Mouse (Mus musculus): ENCODE results near the gene Guca1b. TPM values are rescaled to one million over a fixed set of nuclear protein-coding genes. Genes with fewer than 3 reads are reported as not detected.

Guca1b gene
- polyA plus RNA-seq, 1 experiment from 2014 or later, result 0.30 TPM

GRCm38 (mm10) chr17:47424186-47424585 lies 39.0 kb downstream of the Guca1b start:
- Histone ChIP-seq H3K36me3 (ENCODE audit: control insufficient read depth, insufficient read depth, low read length) (no peaks in the 10 kb centered on the region), H3K4me3 (replicated peaks; ENCODE audit: low read depth, low read length) (no peak overlapping the region), H3K9ac (replicated peaks; ENCODE audit: low read length) (no peak overlapping the region), H3K4me1 (ENCODE audit: control insufficient read depth, insufficient read depth, low read length) (no peaks in the 10 kb centered on the region), H3K9me3 (ENCODE audit: control insufficient read depth, low read length) (no peaks in the 10 kb centered on the region), H3K27me3 (ENCODE audit: control insufficient read depth, insufficient read depth, low read length) (no peaks in the 10 kb centered on the region), H3K4me2 (ENCODE audit: low read length) (no peak overlapping the region), H3K27ac (replicated peaks; ENCODE audit: low read depth, low read length) (no peak overlapping the region)
- DNase-seq (no peak), ATAC-seq (ENCODE audit: low FRiP score, low TSS enrichment) (no peak)
- WGBS, result 77% methylated on average over 6 of the region's 6 CpGs

DNA sequence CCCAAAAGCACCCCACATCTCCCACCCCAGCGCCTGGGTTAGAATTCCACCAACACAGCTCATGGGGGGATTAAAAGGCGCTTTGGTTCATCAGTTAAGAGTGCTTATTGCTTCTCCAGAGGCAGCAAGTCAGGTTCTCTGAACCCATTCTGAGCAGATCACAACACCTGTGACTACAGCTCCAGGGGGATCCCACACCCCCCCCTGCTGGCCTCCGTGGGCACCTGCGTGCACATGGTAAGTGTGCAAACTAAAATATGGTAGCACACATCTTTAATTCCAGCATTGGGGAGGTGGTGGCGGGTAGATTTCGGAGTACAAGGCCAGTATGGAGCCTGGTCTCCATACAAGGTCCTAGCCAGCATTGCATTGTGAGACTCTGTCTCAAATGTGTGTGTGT lies 42.1 kb downstream of the Guca1b start:
- no peak overlapping the region for H3K4me3 ChIP-seq (replicated peaks; ENCODE audit: low read depth, low read length)
- H3K4me1 ChIP-seq (ENCODE audit: control insufficient read depth, insufficient read depth, low read length), result no peaks in the 10 kb centered on the region
- ATAC-seq (ENCODE audit: low FRiP score, low TSS enrichment) (no peak), DNase-seq (no peak)
- H3K9ac ChIP-seq (replicated peaks; ENCODE audit: low read length), result no peak overlapping the region
- no peaks in the 10 kb centered on the region for H3K9me3 ChIP-seq (ENCODE audit: control insufficient read depth, low read length)
- H3K27ac ChIP-seq (replicated peaks; ENCODE audit: low read depth, low read length), result no peak overlapping the region
- H3K27me3 ChIP-seq (ENCODE audit: control insufficient read depth, insufficient read depth, low read length), result no peaks in the 10 kb centered on the region
- 74% methylated on average over 6 of the region's 6 CpGs for WGBS
- no peak overlapping the region for H3K4me2 ChIP-seq (ENCODE audit: low read length)
- no peaks in the 10 kb centered on the region for H3K36me3 ChIP-seq (ENCODE audit: control insufficient read depth, insufficient read depth, low read length)

- peak overlapping the region; percentile 26 for H3K4me2 ChIP-seq (ENCODE audit: low read length)
- H3K4me3 ChIP-seq (replicated peaks; ENCODE audit: low read depth, low read length), result no peak overlapping the region
- no peaks in the 10 kb centered on the region for H3K9me3 ChIP-seq (ENCODE audit: control insufficient read depth, low read length)
- WGBS, result 4% methylated on average over 8 of the region's 8 CpGs
- no peak overlapping the region for H3K9ac ChIP-seq (replicated peaks; ENCODE audit: low read length)
- DNase-seq (peak; percentile 82), ATAC-seq (ENCODE audit: low FRiP score, low TSS enrichment) (no peak; the same call in 1 of the 2 replicates)
- no peaks in the 10 kb centered on the region for H3K27me3 ChIP-seq (ENCODE audit: control insufficient read depth, insufficient read depth, low read length)
- H3K4me1 ChIP-seq (ENCODE audit: control insufficient read depth, insufficient read depth, low read length), result no peaks in the 10 kb centered on the region
- H3K27ac ChIP-seq (replicated peaks; ENCODE audit: low read depth, low read length), result no peak overlapping the region
- no peaks in the 10 kb centered on the region for H3K36me3 ChIP-seq (ENCODE audit: control insufficient read depth, insufficient read depth, low read length)
These were observed 43.7 kb downstream of the Guca1b start for GRCm38 (mm10) chr17:47428831-47429304.

DNA sequence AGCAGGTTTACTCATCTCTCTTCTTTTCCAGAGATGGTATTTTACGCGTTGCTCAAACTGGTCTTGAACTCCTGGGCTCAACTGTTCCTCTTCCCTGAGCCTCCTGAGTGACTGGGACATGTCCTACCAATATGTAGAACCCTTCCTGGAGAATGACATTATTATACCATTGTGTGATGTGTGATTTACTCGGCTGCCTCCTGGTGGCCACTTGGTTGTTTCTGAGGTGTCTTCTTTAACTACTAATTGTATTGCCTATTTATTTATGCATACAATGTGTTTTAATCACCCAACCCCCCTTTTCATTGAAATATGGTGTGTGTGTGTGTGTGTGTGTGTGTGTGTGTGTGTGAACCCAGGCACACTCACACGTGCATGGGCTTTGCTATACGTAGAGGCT lies 45.6 kb downstream of the Guca1b start:
- Histone ChIP-seq H3K4me1 (ENCODE audit: control insufficient read depth, insufficient read depth, low read length) (no peaks in the 10 kb centered on the region), H3K27me3 (ENCODE audit: control insufficient read depth, insufficient read depth, low read length) (no peaks in the 10 kb centered on the region), H3K27ac (replicated peaks; ENCODE audit: low read depth, low read length) (no peak overlapping the region), H3K9me3 (ENCODE audit: control insufficient read depth, low read length) (no peaks in the 10 kb centered on the region), H3K4me2 (ENCODE audit: low read length) (no peak overlapping the region), H3K9ac (replicated peaks; ENCODE audit: low read length) (no peak overlapping the region), H3K4me3 (replicated peaks; ENCODE audit: low read depth, low read length) (no peak overlapping the region), H3K36me3 (ENCODE audit: control insufficient read depth, insufficient read depth, low read length) (no peaks in the 10 kb centered on the region)
- ATAC-seq (ENCODE audit: low FRiP score, low TSS enrichment), result no peak
- 72% methylated on average over 5 of the region's 5 CpGs for WGBS
- DNase-seq, result peak; percentile 39

DNA sequence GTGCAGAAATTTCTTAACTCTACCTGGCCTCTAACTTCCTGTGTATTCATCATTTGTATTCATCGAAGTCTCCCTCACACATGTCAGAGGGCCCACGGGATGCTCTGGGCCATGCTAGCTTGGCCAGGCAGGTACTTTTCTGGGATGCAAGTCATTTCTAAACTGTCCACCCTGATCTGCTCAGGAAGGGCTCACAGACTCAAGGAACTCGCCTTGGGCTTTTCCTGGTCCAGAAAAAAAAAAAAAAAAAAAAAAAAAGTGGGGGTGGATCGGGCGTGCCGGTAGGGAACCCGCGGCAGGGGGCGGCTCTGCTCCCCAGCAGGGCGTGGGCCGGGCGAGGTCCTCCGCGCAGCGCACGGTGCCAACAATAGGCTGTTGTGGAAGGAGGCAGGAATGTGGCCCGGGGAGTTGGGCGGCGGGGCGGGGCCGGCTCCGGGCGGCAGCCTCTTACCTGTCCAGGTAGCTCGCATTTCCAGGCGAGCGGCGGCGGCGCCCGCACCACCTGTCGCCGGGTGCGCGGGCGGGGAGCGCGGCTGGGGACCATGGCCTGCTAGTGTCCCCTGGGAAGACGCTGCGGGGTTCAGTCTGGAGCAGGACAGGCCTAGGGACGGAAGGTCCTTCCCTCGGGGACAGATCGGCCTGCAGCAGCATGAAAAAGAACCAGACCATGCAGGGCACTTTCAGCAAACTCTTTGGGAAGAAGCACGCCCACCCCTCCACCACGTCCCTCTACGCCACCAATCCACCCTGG lies 51.1 kb downstream of the Guca1b start, which contains the start of gene AI661453:
Gene AI661453 (plus strand): TSS at position 460 of the 751 bp plus-strand sequence.
- H3K9me3 ChIP-seq (ENCODE audit: control insufficient read depth, low read length), result no peaks in the 10 kb centered on the region
- no peak for ATAC-seq (ENCODE audit: low FRiP score, low TSS enrichment)
- H3K27ac ChIP-seq (replicated peaks; ENCODE audit: low read depth, low read length), result no peak within 1 kb of the TSS
- peak within 1 kb of the TSS; percentile 37 for H3K4me3 ChIP-seq (replicated peaks; ENCODE audit: low read depth, low read length)
- 1% methylated on average over 45 of the region's 45 CpGs for WGBS
- H3K4me1 ChIP-seq (ENCODE audit: control insufficient read depth, insufficient read depth, low read length), result 0 out of 2 replicates have a peak, but pooled peaks cover 14% of the 10 kb centered on the region
- peak within 1 kb of the TSS; percentile 67 for H3K4me2 ChIP-seq (ENCODE audit: low read length)
- H3K27me3 ChIP-seq (ENCODE audit: control insufficient read depth, insufficient read depth, low read length), result peaks cover 25% of the 10 kb centered on the region
- H3K9ac ChIP-seq (replicated peaks; ENCODE audit: low read length), result peak within 1 kb of the TSS; percentile 42
- no peak for DNase-seq
- H3K36me3 ChIP-seq (ENCODE audit: control insufficient read depth, insufficient read depth, low read length), result no peaks in the 10 kb centered on the region

DNA sequence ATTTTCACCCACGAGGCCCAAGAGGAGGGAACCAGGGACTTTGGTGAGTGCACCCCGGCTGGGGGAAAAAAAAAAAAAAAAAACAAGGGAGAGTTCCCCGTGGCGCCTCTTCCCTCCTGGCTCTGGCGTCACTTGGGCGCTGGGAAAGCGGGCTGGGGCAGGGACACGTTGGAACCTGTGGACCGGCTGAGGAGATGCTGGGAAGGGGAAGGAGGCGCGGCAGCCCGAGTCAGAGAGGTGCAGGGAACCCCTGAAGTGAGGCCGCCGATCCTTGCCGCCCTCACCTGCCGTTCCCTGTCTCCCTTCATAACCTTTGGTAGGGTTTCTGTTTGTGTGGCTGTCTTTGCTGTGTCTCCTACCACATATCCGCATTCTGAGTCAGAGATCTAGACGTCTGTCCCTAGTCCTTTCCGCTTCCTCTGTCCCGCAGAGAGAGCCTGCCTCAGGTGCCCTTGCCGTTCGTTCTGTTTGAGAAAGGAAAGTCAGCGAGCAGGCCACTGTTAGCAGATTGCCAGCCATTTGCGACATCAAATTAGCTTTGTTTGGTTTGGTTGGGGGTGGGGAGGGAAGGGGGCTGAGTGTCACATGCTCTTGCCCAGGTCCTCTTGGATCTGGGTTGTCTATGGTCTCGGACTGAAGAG lies 51.8 kb downstream of the Guca1b start, which contains the start of gene 1700001C19Rik:
Gene 1700001C19Rik (minus strand): TSS at position 470 of the 641 bp plus-strand sequence.
- peaks cover 25% of the 10 kb centered on the region for H3K27me3 ChIP-seq (ENCODE audit: control insufficient read depth, insufficient read depth, low read length)
- peak within 1 kb of the TSS; percentile 67 for H3K4me2 ChIP-seq (ENCODE audit: low read length)
- 4% methylated on average over 25 of the region's 25 CpGs for WGBS
- peak within 1 kb of the TSS; percentile 42 for H3K9ac ChIP-seq (replicated peaks; ENCODE audit: low read length)
- H3K4me1 ChIP-seq (ENCODE audit: control insufficient read depth, insufficient read depth, low read length), result 0 out of 2 replicates have a peak, but pooled peaks cover 14% of the 10 kb centered on the region
- H3K9me3 ChIP-seq (ENCODE audit: control insufficient read depth, low read length), result no peaks in the 10 kb centered on the region
- no peak for DNase-seq
- H3K27ac ChIP-seq (replicated peaks; ENCODE audit: low read depth, low read length), result no peak within 1 kb of the TSS
- peak within 1 kb of the TSS; percentile 37 for H3K4me3 ChIP-seq (replicated peaks; ENCODE audit: low read depth, low read length)
- no peaks in the 10 kb centered on the region for H3K36me3 ChIP-seq (ENCODE audit: control insufficient read depth, insufficient read depth, low read length)
- no peak for ATAC-seq (ENCODE audit: low FRiP score, low TSS enrichment)

GRCm38 (mm10) chr17:47438611-47439010 lies 53.4 kb downstream of the Guca1b start:
- Histone ChIP-seq H3K4me1 (ENCODE audit: control insufficient read depth, insufficient read depth, low read length) (0 out of 2 replicates have a peak, but pooled peaks cover 14% of the 10 kb centered on the region), H3K9me3 (ENCODE audit: control insufficient read depth, low read length) (no peaks in the 10 kb centered on the region), H3K9ac (replicated peaks; ENCODE audit: low read length) (no peak overlapping the region), H3K27me3 (ENCODE audit: control insufficient read depth, insufficient read depth, low read length) (peaks cover 25% of the 10 kb centered on the region), H3K4me3 (replicated peaks; ENCODE audit: low read depth, low read length) (no peak overlapping the region), H3K4me2 (ENCODE audit: low read length) (no peak overlapping the region), H3K27ac (replicated peaks; ENCODE audit: low read depth, low read length) (no peak overlapping the region), H3K36me3 (ENCODE audit: control insufficient read depth, insufficient read depth, low read length) (no peaks in the 10 kb centered on the region)
- DNase-seq (no peak), ATAC-seq (ENCODE audit: low FRiP score, low TSS enrichment) (no peak)
- 65% methylated on average over 6 of the region's 6 CpGs for WGBS

- H3K9ac ChIP-seq (replicated peaks; ENCODE audit: low read length), result no peak overlapping the region
- no peak overlapping the region for H3K4me2 ChIP-seq (ENCODE audit: low read length)
- WGBS, result 39% methylated on average over 9 of the region's 9 CpGs
- 0 out of 2 replicates have a peak, but pooled peaks cover 14% of the 10 kb centered on the region for H3K4me1 ChIP-seq (ENCODE audit: control insufficient read depth, insufficient read depth, low read length)
- DNase-seq, result no peak
- no peak overlapping the region for H3K27ac ChIP-seq (replicated peaks; ENCODE audit: low read depth, low read length)
- no peaks in the 10 kb centered on the region for H3K36me3 ChIP-seq (ENCODE audit: control insufficient read depth, insufficient read depth, low read length)
- H3K27me3 ChIP-seq (ENCODE audit: control insufficient read depth, insufficient read depth, low read length), result peaks cover 25% of the 10 kb centered on the region
- ATAC-seq (ENCODE audit: low FRiP score, low TSS enrichment), result no peak
- no peak overlapping the region for H3K4me3 ChIP-seq (replicated peaks; ENCODE audit: low read depth, low read length)
- H3K9me3 ChIP-seq (ENCODE audit: control insufficient read depth, low read length), result no peaks in the 10 kb centered on the region
These were observed 54.3 kb downstream of the Guca1b start for GRCm38 (mm10) chr17:47439396-47440028.
